Mouse (Mus musculus) ES-Bruce4 (cell line): ENCODE results near the gene Phka1. TPM values are rescaled to one million over a fixed set of nuclear protein-coding genes. Genes with fewer than 3 reads are reported as not detected.
"Not testable (repeated sequence)": the region's sequence is repeated elsewhere in the genome, so short reads cannot be mapped to it uniquely, and the experiment has no call there.

Experiments used
- H3K27ac ChIP-seq: 2 replicates; pipeline ENCODE4 v1.5.1; 2012; ENCODE audit warnings: low read length, inconsistent platforms; ENCODE audit not compliant: insufficient read depth
- H3K27me3 ChIP-seq: 2 replicates; pipeline ENCODE4 v1.6.1; 2012; ENCODE audit warnings: mild to moderate bottlenecking, low read length, inconsistent platforms; ENCODE audit not compliant: control insufficient read depth, poor library complexity, insufficient read depth, severe bottlenecking
- H3K36me3 ChIP-seq: 2 replicates; pipeline ENCODE4 v1.6.1; 2012; ENCODE audit warnings: inconsistent platforms, mild to moderate bottlenecking, low read length, moderate library complexity; ENCODE audit not compliant: control insufficient read depth, poor library complexity, insufficient read depth, severe bottlenecking
- H3K4me1 ChIP-seq: one replicate; pipeline ENCODE4 v1.8.1; 2011; ENCODE audit warnings: low read length; ENCODE audit not compliant: control insufficient read depth, insufficient read depth
- H3K4me3 ChIP-seq: 2 replicates; pipeline ENCODE4 v1.5.1; 2011; ENCODE audit warnings: low read depth, mild to moderate bottlenecking, low read length
- H3K9ac ChIP-seq: 2 replicates; pipeline ENCODE4 v1.6.1; 2012; ENCODE audit warnings: low read depth, mild to moderate bottlenecking, inconsistent platforms; ENCODE audit not compliant: poor library complexity, severe bottlenecking
- H3K9me3 ChIP-seq: replicated peaks from 2 replicates; pipeline ENCODE4 v1.6.1; 2012; ENCODE audit warnings: mild to moderate bottlenecking, low read length, inconsistent platforms; ENCODE audit not compliant: control insufficient read depth, poor library complexity, insufficient read depth, severe bottlenecking
- CTCF ChIP-seq: IDR thresholded peaks from one replicate; pipeline ENCODE4 v1.8.1; 2011; ENCODE audit warnings: low read depth, low read length
- EP300 ChIP-seq: IDR thresholded peaks from 2 replicates; pipeline ENCODE4 v1.6.1; 2011; ENCODE audit warnings: low read depth, low read length; ENCODE audit not compliant: insufficient read depth
- POLR2A ChIP-seq: IDR thresholded peaks from one replicate; pipeline ENCODE4 v1.8.1; 2011; ENCODE audit warnings: low read length; ENCODE audit not compliant: insufficient read depth
- polyA plus RNA-seq: library from polyadenylated mRNA; stranded (reverse); fragments of >200 nt; gene quantifications from 2 replicates; pipeline ENCODE4 v1.2.4, GENCODE M21; 2011; ENCODE audit warnings: low read depth; ENCODE audit not compliant: missing spikeins, insufficient read depth, insufficient read length

The Phka1 gene
- 7.9 and 8.3 TPM in 2 replicates for polyA plus RNA-seq

DNA sequence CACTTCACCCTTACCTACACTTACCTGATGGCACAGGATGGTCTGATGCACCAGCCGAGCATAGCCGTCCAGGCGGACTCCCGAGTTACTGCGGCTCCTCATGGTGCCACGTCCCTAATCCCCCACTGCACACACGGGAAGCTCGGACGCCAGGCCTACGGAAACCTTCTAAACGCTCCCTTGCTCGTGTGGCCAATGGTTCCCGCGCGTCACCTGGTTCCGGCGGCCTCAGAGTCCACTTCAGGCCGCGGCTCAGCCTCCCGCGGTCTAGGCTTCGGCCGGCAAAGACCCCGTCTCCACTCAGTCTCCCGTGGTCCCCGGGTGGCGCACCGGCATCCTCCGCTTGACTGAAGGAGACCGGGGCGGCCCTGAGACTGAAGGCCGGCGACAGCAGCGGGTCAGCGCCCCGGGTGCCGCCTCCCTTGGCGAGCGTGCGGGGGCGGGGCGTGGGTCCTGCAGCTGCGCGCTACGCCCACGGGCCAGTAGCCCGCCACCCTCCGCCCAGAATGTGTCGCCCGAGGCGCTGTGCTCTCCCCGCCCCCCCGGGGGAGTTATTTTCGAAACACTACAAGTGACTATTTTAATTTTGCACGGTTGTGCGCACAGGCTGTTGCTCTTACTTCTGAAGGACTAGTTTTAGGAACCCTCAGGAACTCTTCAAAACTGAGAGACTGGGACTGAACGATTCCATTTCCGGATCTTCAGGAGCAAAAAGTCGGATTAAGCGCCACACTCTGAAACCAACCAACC, at the start of gene Phka1:
Gene Phka1 (minus strand): TSS at position 424 of the 750 bp plus-strand sequence.
- Histone ChIP-seq H3K27ac (no peak within 1 kb of the TSS), H3K4me1 (no peaks in the 10 kb centered on the region), H3K9ac (peak within 1 kb of the TSS; percentile 62), H3K27me3 (no peaks in the 10 kb centered on the region), H3K9me3 (no peaks in the 10 kb centered on the region), H3K4me3 (peak within 1 kb of the TSS; percentile 80), H3K36me3 (no peaks in the 10 kb centered on the region)
- TF ChIP-seq POLR2A: no peak
- TF ChIP-seq EP300: no peak
- TF ChIP-seq CTCF: no peak

DNA sequence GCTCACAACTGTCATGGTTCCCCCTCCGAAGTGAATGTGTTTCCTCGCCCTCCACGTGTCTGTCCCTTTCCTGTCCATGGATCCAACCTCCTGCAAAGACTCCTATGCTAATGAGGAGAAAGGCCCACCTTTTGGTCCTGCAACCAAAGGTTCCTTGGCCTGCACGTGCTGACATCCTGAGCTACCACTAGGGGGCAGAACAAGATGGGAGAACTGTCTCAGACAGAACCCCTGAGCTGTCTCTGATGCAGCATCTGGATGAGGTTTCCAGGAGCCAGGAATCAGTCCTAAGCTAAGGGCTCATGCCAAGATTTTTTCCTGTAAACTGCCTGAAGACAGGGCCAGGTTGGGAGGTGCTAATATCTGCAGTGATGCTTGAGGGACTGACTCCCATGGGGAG, 45.2 kb upstream of the Phka1 start:
- peak; percentile 19 for TF ChIP-seq CTCF
- not testable (repeated sequence) for H3K4me1 ChIP-seq, H3K27me3 ChIP-seq, H3K36me3 ChIP-seq, H3K27ac ChIP-seq, H3K4me3 ChIP-seq, H3K9me3 ChIP-seq, H3K9ac ChIP-seq

DNA sequence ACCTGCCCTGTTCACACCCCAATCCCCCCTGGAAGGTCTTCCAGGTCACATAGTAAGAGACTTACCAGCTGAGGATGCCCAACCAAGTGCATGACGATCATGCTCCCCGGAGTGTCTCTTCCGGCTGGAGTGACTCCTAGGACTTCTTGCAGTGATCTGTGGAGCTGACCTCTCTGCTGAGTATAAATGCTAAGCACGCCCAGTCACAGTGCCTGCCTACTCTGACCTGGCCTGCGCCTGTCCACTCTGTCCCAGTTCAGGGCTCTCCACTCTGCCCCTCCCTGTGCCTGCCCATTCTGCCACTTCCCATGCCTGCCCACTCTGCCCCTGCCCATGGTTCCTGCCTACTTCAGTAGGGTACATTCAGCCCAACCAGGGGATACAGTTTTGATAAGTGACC, 42.8 kb upstream of the Phka1 start, which contains the start of gene Gm3880:
Gene Gm3880 (minus strand): TSS at position 101 of the 400 bp plus-strand sequence.
- H3K9me3 ChIP-seq, H3K9ac ChIP-seq, H3K27me3 ChIP-seq, H3K4me1 ChIP-seq, H3K27ac ChIP-seq, H3K36me3 ChIP-seq, H3K4me3 ChIP-seq: not testable (repeated sequence)

DNA sequence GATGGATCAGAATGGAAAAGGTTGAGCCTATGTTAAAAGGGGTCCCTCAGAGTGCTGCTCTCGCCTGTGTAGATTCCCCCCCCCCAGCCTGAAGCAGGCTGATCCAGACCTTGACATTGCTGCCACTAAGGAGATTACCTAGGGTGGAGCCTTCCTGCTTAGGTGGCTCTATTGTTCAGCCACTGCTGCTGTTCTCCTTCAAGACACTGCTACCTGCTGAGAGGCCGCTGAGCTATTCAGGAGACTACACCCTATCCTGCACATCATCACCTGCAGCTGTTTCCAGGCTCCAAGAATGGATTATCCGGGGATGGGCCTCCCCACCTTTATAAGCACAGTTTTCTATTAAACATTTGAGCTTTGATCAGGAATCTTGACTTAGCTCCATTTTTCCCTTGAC, 40.7 kb upstream of the Phka1 start:
- H3K9ac ChIP-seq: not testable (repeated sequence)

DNA sequence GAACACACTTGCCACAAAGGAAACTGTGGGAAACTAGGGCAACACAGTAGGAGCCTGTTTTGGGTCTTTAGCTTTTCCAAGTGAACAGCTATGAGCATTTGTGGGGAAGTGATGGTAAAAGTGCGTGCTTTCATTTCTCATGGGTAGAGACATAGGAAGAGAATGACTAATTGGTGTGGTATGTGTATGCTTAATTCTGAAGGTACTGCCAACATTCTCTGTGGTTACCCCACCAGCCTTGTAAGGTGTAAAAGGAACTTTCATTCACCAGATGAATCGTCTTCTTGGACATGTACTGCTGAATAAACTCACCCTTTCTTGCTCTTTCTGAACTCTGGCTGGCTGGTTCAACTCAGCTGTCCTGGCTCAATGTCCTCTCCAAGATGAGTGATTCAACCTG, 22.6 kb upstream of the Phka1 start:
- no peak for TF ChIP-seq POLR2A
- TF ChIP-seq CTCF: no peak
- no peak for TF ChIP-seq EP300
- Histone ChIP-seq H3K36me3 (no peaks in the 10 kb centered on the region), H3K9me3 (no peaks in the 10 kb centered on the region)

More for the DNA sequence above, 40.7 kb upstream of the Phka1 start:
- not testable (repeated sequence) for H3K4me1 ChIP-seq, H3K27ac ChIP-seq, H3K27me3 ChIP-seq, H3K4me3 ChIP-seq, H3K9me3 ChIP-seq, H3K36me3 ChIP-seq
- TF ChIP-seq EP300: peak; percentile 40; the same call in 1 of the 2 replicates

DNA sequence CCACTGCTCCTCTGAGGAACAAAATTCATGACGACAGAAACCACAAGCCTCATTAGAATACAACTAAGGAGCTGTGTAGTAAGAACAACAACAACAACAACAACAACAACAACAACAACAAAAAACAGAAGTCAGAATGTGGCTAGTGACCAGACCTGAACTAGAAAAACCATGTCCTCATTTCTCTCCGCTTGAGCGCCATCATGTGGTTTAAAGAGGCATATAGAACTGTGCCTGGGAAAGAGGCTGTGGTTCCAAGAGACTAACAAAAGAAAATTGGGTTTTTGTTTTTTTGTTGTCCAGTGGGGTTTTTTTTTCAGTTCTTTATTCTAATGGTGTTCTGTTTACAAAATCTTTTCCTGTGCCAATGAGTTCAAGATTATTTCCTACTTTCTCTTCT, 16.7 kb upstream of the Phka1 start:
- Histone ChIP-seq H3K27me3 (no peaks in the 10 kb centered on the region), H3K27ac (no peak overlapping the region), H3K9me3 (no peaks in the 10 kb centered on the region), H3K36me3 (no peaks in the 10 kb centered on the region), H3K9ac (no peak overlapping the region), H3K4me1 (no peaks in the 10 kb centered on the region), H3K4me3 (no peak overlapping the region)
- TF ChIP-seq POLR2A (no peak), EP300 (no peak), CTCF (no peak)

More for the DNA sequence above, 22.6 kb upstream of the Phka1 start:
- H3K27ac ChIP-seq: no peak overlapping the region
- no peaks in the 10 kb centered on the region for H3K27me3 ChIP-seq
- H3K9ac ChIP-seq: no peak overlapping the region
- H3K4me3 ChIP-seq: no peak overlapping the region
- no peaks in the 10 kb centered on the region for H3K4me1 ChIP-seq
